In genomic region chr14:16551843-16552242, GRCm38 (mm10) we compare ENCODE assay signal across 22 mouse cellular contexts.
DNase-seq lines count a peak whose midpoint lies in the region; ATAC-seq and TF ChIP-seq lines count a peak whose summit lies in the region.
"Had no signal": no experiment of that assay in that cellular context is flagged by ENCODE, and none has a peak within 500 bp of the region (broad histone marks: within the 10 kb centered on the region; RNA-seq: fewer than 3 reads in every experiment).

No protein-coding gene starts in this region.

- no peak for TF ChIP-seq EP300 in stomach, postnatal 0 days (optimal IDR thresholded peaks at IDR 0.05)

- H3K4me3 ChIP-seq in stomach, postnatal 0 days (ENCODE audit: low read depth, low read length) = no peak overlapping the region
- H3K4me3 ChIP-seq: embryonic facial prominence, embryonic 12.5 days; heart, embryonic 12.5 days; intestine, embryonic 15.5 days; left cerebral cortex, adult 2 months; limb, embryonic 13.5 days; liver, embryonic 15.5 days; megakaryocyte, embryonic 14.5 days; midbrain, embryonic 15.5 days had no signal

- no peak overlapping the region for H3K27ac ChIP-seq in stomach, postnatal 0 days (replicated peaks)
- H3K27ac ChIP-seq: embryonic facial prominence, embryonic 12.5 days; hindbrain, embryonic 14.5 days; intestine, embryonic 15.5 days; left cerebral cortex, adult 2 months; limb, embryonic 13.5 days; liver, embryonic 15.5 days; midbrain, embryonic 15.5 days had no signal

- no peaks in the 10 kb centered on the region for H3K9me3 ChIP-seq in stomach, postnatal 0 days (ENCODE audit: control insufficient read depth, low read length)
- H3K9me3 ChIP-seq: embryonic facial prominence, embryonic 12.5 days; G1E; heart, embryonic 12.5 days; intestine, embryonic 15.5 days; limb, embryonic 13.5 days; liver, embryonic 15.5 days; megakaryocyte, embryonic 14.5 days; midbrain, embryonic 15.5 days had no signal

- H3K27me3 ChIP-seq in stomach, postnatal 0 days (ENCODE audit: control insufficient read depth, insufficient read depth, low read length) = no peaks in the 10 kb centered on the region
- H3K27me3 ChIP-seq: embryonic facial prominence, embryonic 12.5 days; heart, embryonic 12.5 days; intestine, embryonic 15.5 days; limb, embryonic 13.5 days; liver, embryonic 15.5 days; midbrain, embryonic 15.5 days had no signal

- WGBS in stomach, postnatal 0 days = 64% methylated on average over 1 of the region's 1 CpGs

- peaks cover 7% of the 10 kb centered on the region for H3K4me1 ChIP-seq in stomach, postnatal 0 days (replicated peaks; ENCODE audit: control insufficient read depth, insufficient read depth)
- H3K4me1 ChIP-seq: liver, embryonic 15.5 days had no signal

- no peak for TF ChIP-seq CTCF in stomach, postnatal 0 days (IDR thresholded peaks at IDR 0.05; ENCODE audit: low read depth)

- peak; percentile 84 for ATAC-seq in frontal cortex, adult (ENCODE audit: low TSS enrichment)
- no peak for ATAC-seq in stomach, postnatal 0 days (ENCODE audit: low FRiP score, low TSS enrichment)
- ATAC-seq: CD4-positive, CD25-positive, alpha-beta regulatory T cell, adult 4 months; intestine, embryonic 15.5 days; midbrain, embryonic 15.5 days had no signal

- no peak overlapping the region for H3K4me2 ChIP-seq in stomach, postnatal 0 days (replicated peaks; ENCODE audit: low read depth)
- H3K4me2 ChIP-seq: embryonic facial prominence, embryonic 12.5 days; heart, embryonic 12.5 days; hindbrain, embryonic 14.5 days; intestine, embryonic 15.5 days; limb, embryonic 13.5 days; liver, embryonic 15.5 days; midbrain, embryonic 15.5 days had no signal

- DNase-seq in frontal cortex, postnatal 14 days (ENCODE audit: low spot score in 2 of 2) = no peak
- DNase-seq in NIH3T3 (ENCODE audit: low read depth) = peak; percentile 72
- peak; percentile 40 for DNase-seq in fibroblast of lung, adult 2 months (ENCODE audit: low read depth)
- DNase-seq in right cerebral cortex, postnatal 36 days (ENCODE audit: low spot score in 2 of 2) = peak; percentile 18 to 49
- DNase-seq in kidney, adult 8-10 months = no peak
- no peak for DNase-seq in stomach, postnatal 0 days (ENCODE audit: low spot score)
- DNase-seq: adrenal gland, adult 8-10 months; cerebellum, adult 2 months; lung, postnatal 10 days; thymus, adult 2 months had no signal

- H3K9ac ChIP-seq in stomach, postnatal 0 days (ENCODE audit: low read length) = no peak overlapping the region
- H3K9ac ChIP-seq: embryonic facial prominence, embryonic 12.5 days; heart, embryonic 12.5 days; hindbrain, embryonic 14.5 days; intestine, embryonic 15.5 days; limb, embryonic 13.5 days; liver, embryonic 15.5 days; midbrain, embryonic 15.5 days had no signal

- no peaks in the 10 kb centered on the region for H3K36me3 ChIP-seq in stomach, postnatal 0 days (ENCODE audit: control insufficient read depth, insufficient read depth, low read length)
- H3K36me3 ChIP-seq: embryonic facial prominence, embryonic 12.5 days; G1E; intestine, embryonic 15.5 days; liver, embryonic 15.5 days; midbrain, embryonic 15.5 days had no signal

Comparison
In these comparisons a context has a peak if more than half of its experiments do, and no peak if none do; other contexts are left out.
1. DNase-seq: peak in NIH3T3 (single experiment), fibroblast of lung, adult 2 months (single experiment) and right cerebral cortex, postnatal 36 days (2 of 2); none in frontal cortex, postnatal 14 days (0 of 2), kidney, adult 8-10 months (0 of 2) and stomach, postnatal 0 days (single experiment).